Mouse (Mus musculus): ENCODE results near the gene Sprtn.

GRCm38 (mm10) chr8:124910349-124910748 lies 12.7 kb downstream of the Sprtn start:
- TF ChIP-seq MXI1 (IDR thresholded peaks at IDR 0.05; ENCODE audit: low read depth, low read length) (no peak), HCFC1 (IDR thresholded peaks at IDR 0.05; ENCODE audit: low read depth, low read length) (no peak), POLR2A (IDR thresholded peaks at IDR 0.05; ENCODE audit: low read depth, low read length) (no peak), CTCF (conservative IDR thresholded peaks at IDR 0.05 in 1 of 2, IDR thresholded peaks at IDR 0.05 in 1 of 2; ENCODE audit: low read depth in 2 of 2, low read length in 2 of 2) (no peak), RCOR1 (conservative IDR thresholded peaks at IDR 0.05; ENCODE audit: low read depth, low read length) (no peak), CHD2 (IDR thresholded peaks at IDR 0.05; ENCODE audit: low read length) (no peak), CHD1 (IDR thresholded peaks at IDR 0.05; ENCODE audit: low read depth, low read length) (no peak), EP300 (IDR thresholded peaks at IDR 0.05; ENCODE audit: low read length) (no peak), TBP (conservative IDR thresholded peaks at IDR 0.05; ENCODE audit: low read depth, low read length) (no peak), E2F4 (IDR thresholded peaks at IDR 0.05; ENCODE audit: insufficient replicate concordance, low read depth, low read length) (no peak), GABPA (IDR thresholded peaks at IDR 0.05; ENCODE audit: insufficient replicate concordance, low read depth, low read length) (no peak)
